Mouse (Mus musculus) hindbrain, embryonic 11.5 days (tissue): ENCODE data around the gene Ldlrad1. TPM values are rescaled to one million over a fixed set of nuclear protein-coding genes. Genes with fewer than 3 reads are reported as not detected.

Experiments used
- ATAC-seq: fragments of 200-750 bp; cut with Nextera tagmentation; 2 replicates; pipeline ENCODE4 v1.8.0; 2017; ENCODE audit warnings: mild to moderate bottlenecking, moderate TSS enrichment, moderate library complexity; ENCODE audit not compliant: low FRiP score
- DNase-seq: peaks from one replicate; pipeline ENCODE4 v3.0.0-alpha.2; 2015; ENCODE audit warnings: low spot score
- H3K27ac ChIP-seq: fragments of 300-500 bp; sonication (generic); 2 replicates; pipeline ENCODE4 v1.5.1; 2014; ENCODE audit warnings: mild to moderate bottlenecking, low read depth, low read length
- H3K27me3 ChIP-seq: fragments of 300-500 bp; sonication (generic); 2 replicates; pipeline ENCODE4 v1.6.1; 2014; ENCODE audit warnings: mild to moderate bottlenecking, low read length, moderate library complexity, mixed read lengths; ENCODE audit not compliant: control insufficient read depth, insufficient read depth
- H3K36me3 ChIP-seq: fragments of 300-500 bp; sonication (generic); 2 replicates; pipeline ENCODE4 v1.6.1; 2014; ENCODE audit warnings: mild to moderate bottlenecking, low read length, moderate library complexity, mixed read lengths; ENCODE audit not compliant: control insufficient read depth, insufficient read depth
- H3K4me1 ChIP-seq: fragments of 300-500 bp; sonication (generic); replicated peaks from 2 replicates; pipeline ENCODE4 v1.6.1; 2014; ENCODE audit warnings: low read length, mixed read lengths; ENCODE audit not compliant: control insufficient read depth, insufficient read depth
- H3K4me2 ChIP-seq: fragments of 300-500 bp; sonication (generic); replicated peaks from 2 replicates; pipeline ENCODE4 v1.6.1; 2014; ENCODE audit warnings: mild to moderate bottlenecking, low read depth, low read length
- H3K4me3 ChIP-seq: fragments of 300-500 bp; sonication (generic); 2 replicates; pipeline ENCODE4 v1.5.1; 2014; ENCODE audit warnings: low read depth, low read length
- H3K9ac ChIP-seq: fragments of 300-500 bp; sonication (generic); 2 replicates; pipeline ENCODE4 v1.6.1; 2014; ENCODE audit warnings: low read depth, low read length
- H3K9me3 ChIP-seq: fragments of 300-500 bp; sonication (generic); 2 replicates; pipeline ENCODE4 v1.6.1; 2016; ENCODE audit warnings: low read length; ENCODE audit not compliant: control insufficient read depth
- WGBS: fragments of 180-500 bp; shearing (Covaris S2); extraction: QIAGEN DNeasy Blood & Tissue Kit; methylation state at CpG from one replicate; pipeline ENCODE4 v1.1.7; 2014; 5-methylcytosine and 5-hydroxymethylcytosine counted together
- polyA plus RNA-seq: library from polyadenylated mRNA; unstranded; fragments of >200 nt; fragmentation: Nextera tagmentation; extraction: Ambion mirVana; gene quantifications from 2 replicates; pipeline ENCODE4 v1.2.1, GENCODE M21; 2014

Gene Ldlrad1
- polyA plus RNA-seq, 1 experiment from 2014 or later = not detected

DNA sequence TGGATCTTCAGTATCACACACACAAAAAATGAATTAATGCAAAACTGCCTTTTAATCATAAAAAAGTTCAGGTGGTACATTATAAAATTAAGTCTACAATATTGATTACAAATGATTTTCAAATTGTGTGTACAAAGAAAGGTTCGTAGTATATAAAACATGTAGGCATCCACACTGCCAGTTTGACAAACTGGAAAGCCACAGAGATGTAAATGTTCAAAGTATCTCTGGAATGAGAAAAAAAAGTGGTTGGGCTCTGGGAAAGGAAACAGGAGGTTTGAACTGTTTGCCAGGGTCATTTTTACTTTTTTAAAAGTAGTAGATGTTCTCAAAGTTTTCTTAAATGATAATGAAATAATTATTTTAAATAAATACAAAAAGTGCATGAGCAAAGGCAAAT, 37.1 kb downstream of the Ldlrad1 start:
- Histone ChIP-seq H3K4me3 (no peak overlapping the region), H3K4me1 (no peaks in the 10 kb centered on the region), H3K9me3 (no peaks in the 10 kb centered on the region), H3K4me2 (no peak overlapping the region), H3K27me3 (no peaks in the 10 kb centered on the region), H3K36me3 (no peaks in the 10 kb centered on the region), H3K9ac (no peak overlapping the region), H3K27ac (no peak overlapping the region)
- 85% methylated on average over 1 of the region's 1 CpGs for WGBS
- DNase-seq (no peak), ATAC-seq (no peak)

DNA sequence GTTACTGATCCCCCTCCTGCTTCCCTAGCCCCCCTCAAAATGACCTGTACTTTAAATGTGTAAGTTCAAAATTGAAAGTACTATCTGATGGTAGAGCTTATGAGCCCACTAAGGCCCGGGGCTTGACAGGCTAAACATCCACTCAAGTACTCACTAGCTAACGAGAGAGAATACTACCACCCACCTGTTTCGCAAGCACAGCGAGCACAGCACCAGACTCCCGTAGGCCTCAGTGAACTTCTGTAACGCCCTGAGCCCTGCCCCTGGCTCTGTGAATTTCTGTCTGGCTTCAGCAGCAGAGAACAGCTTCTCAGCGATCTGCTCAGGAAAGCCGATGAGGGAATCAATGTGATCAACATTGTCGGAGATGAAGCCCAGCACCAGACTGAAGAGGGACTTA, 38.1 kb downstream of the Ldlrad1 start:
- Histone ChIP-seq H3K4me1 (no peaks in the 10 kb centered on the region), H3K27me3 (no peaks in the 10 kb centered on the region), H3K27ac (no peak overlapping the region), H3K36me3 (no peaks in the 10 kb centered on the region), H3K9ac (no peak overlapping the region), H3K4me3 (no peak overlapping the region), H3K4me2 (no peak overlapping the region), H3K9me3 (no peaks in the 10 kb centered on the region)
- 87% methylated on average over 9 of the region's 9 CpGs for WGBS
- DNase-seq (no peak), ATAC-seq (no peak)

DNA sequence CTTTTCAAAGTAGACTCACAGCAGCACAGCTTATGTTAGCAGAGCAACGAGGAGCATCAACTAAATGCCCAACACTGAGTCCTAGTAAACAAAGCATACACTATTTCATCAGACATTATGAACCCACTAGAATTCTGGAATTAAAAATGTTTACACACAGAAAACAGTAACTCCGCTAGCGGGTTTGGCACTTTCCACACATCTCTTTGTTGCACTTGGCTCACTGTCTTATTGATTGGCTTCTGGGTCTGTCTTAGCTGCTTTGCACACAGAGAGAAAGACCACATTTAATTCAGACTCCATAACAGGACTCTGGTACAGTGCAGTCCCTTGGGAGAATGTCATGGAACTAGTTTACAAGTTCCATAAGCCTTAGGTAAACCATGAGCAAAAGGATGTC, 39.1 kb downstream of the Ldlrad1 start:
- no peaks in the 10 kb centered on the region for H3K9me3 ChIP-seq
- H3K4me3 ChIP-seq = no peak overlapping the region
- no peaks in the 10 kb centered on the region for H3K27me3 ChIP-seq
- WGBS = 90% methylated on average over 3 of the region's 3 CpGs
- no peak overlapping the region for H3K9ac ChIP-seq
- no peak for DNase-seq
- no peak overlapping the region for H3K4me2 ChIP-seq
- no peaks in the 10 kb centered on the region for H3K4me1 ChIP-seq
- no peaks in the 10 kb centered on the region for H3K36me3 ChIP-seq
- no peak for ATAC-seq
- H3K27ac ChIP-seq = no peak overlapping the region

- 72% methylated on average over 2 of the region's 2 CpGs for WGBS
- no peaks in the 10 kb centered on the region for H3K4me1 ChIP-seq
- no peaks in the 10 kb centered on the region for H3K36me3 ChIP-seq
- no peak overlapping the region for H3K9ac ChIP-seq
- H3K4me2 ChIP-seq = no peak overlapping the region
- DNase-seq (no peak), ATAC-seq (no peak)
- H3K27ac ChIP-seq = no peak overlapping the region
- no peak overlapping the region for H3K4me3 ChIP-seq
- H3K27me3 ChIP-seq = no peaks in the 10 kb centered on the region
- no peaks in the 10 kb centered on the region for H3K9me3 ChIP-seq
These were observed 40.5 kb downstream of the Ldlrad1 start for GRCm38 (mm10) chr4:107249471-107249870.

DNA sequence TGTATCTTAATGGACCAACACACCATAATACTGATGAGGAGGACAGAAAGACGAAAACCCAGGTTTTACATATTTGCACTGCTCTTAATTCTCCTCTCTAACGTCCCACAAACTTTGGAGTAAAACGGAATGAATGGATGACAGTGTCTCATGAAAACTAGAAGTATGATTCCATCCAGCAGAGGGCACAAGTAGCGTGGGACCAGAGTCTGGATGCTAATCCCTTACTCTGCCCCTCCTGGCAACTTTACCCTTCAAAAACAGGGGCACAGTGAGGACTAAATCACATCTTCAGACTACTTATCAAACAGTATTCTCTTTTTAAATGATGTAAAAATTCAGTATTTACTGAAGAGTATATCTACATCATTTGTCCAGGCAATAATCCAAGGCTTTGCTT, 41.5 kb downstream of the Ldlrad1 start:
- no peak for ATAC-seq
- H3K4me1 ChIP-seq = no peaks in the 10 kb centered on the region
- H3K4me2 ChIP-seq = no peak overlapping the region
- no peak overlapping the region for H3K27ac ChIP-seq
- WGBS = 26% methylated on average over 4 of the region's 4 CpGs
- DNase-seq = peak; percentile 68
- no peak overlapping the region for H3K4me3 ChIP-seq
- H3K27me3 ChIP-seq = no peaks in the 10 kb centered on the region
- no peak overlapping the region for H3K9ac ChIP-seq
- H3K36me3 ChIP-seq = no peaks in the 10 kb centered on the region
- no peaks in the 10 kb centered on the region for H3K9me3 ChIP-seq

- H3K27ac ChIP-seq = no peak overlapping the region
- DNase-seq (no peak), ATAC-seq (no peak)
- peak overlapping the region; percentile 83 for H3K4me3 ChIP-seq
- H3K9me3 ChIP-seq = no peaks in the 10 kb centered on the region
- peak overlapping the region; percentile 75; the same call in 1 of the 2 replicates for H3K9ac ChIP-seq
- H3K36me3 ChIP-seq = no peaks in the 10 kb centered on the region
- peak overlapping the region; percentile 86 for H3K4me2 ChIP-seq
- H3K4me1 ChIP-seq = no peaks in the 10 kb centered on the region
- WGBS = 1% methylated on average over 11 of the region's 11 CpGs
- H3K27me3 ChIP-seq = no peaks in the 10 kb centered on the region
These were observed 43.5 kb downstream of the Ldlrad1 start for GRCm38 (mm10) chr4:107252522-107252921.

DNA sequence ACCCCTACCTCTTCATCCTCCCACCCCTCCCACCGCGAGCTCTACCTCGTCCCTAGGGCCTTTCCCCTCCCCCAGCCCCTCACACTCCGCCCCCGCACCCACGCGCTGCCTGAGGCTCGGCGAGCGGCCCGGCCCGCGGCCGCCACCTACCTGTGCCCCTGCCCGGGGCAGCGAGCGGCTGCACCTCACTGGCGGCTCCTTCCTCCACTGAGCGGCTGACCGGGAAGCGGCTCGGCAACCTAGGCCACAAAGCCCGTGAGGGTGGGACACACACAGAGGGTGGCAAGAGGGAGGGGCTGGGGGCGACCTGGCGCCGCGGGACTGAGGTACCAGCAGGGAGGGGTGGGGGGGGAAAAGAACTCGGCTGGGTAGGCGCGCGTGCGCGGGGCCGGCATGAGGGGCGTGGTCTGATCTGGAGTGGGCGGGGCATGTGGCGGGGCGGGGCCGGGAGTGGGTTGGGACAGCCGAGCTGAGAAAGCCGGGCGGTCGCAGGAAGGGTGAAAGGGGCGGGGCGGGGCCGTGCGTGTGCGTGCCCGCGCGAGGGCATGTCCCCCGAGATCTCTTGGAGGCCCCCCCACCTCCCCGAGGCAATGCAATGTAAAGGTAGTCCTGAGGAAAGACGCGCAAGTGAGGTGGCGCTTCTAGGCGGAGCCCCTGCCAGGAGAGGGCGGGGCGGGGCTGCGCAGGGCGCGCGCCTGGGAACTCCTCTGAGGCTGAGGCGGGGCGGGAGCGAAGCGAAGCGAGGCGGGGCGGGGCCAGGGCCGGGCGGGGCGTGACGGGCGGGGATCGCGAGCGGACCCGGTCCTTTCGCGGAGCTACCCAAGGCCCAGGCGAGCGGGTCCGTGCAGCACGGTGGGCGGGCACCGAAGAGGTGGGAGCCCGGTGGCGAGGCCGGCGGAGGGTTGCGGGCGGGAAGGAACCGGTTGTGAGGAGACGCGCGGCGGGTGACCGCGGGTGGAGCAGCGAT, 44.4 kb downstream of the Ldlrad1 start, which contains the start of the genes Lrrc42 and Hspb11:
TSS of gene Lrrc42 (minus strand) at position 408 of the 967 bp plus-strand sequence.
TSS of gene Hspb11 (plus strand) at position 469 of the 967 bp plus-strand sequence.
- H3K27ac ChIP-seq = peak within 1 kb of the TSS; percentile 74
- peak; percentile 94 for DNase-seq
- H3K4me3 ChIP-seq = peak within 1 kb of the TSS; percentile 83
- ATAC-seq = peak; percentile 97
- no peaks in the 10 kb centered on the region for H3K9me3 ChIP-seq
- H3K36me3 ChIP-seq = no peaks in the 10 kb centered on the region
- peak within 1 kb of the TSS; percentile 86 for H3K4me2 ChIP-seq
- WGBS = under 1% methylated on average over 79 of the region's 101 CpGs
- H3K4me1 ChIP-seq = no peaks in the 10 kb centered on the region
- H3K9ac ChIP-seq = peak within 1 kb of the TSS; percentile 78
- H3K27me3 ChIP-seq = no peaks in the 10 kb centered on the region

DNA sequence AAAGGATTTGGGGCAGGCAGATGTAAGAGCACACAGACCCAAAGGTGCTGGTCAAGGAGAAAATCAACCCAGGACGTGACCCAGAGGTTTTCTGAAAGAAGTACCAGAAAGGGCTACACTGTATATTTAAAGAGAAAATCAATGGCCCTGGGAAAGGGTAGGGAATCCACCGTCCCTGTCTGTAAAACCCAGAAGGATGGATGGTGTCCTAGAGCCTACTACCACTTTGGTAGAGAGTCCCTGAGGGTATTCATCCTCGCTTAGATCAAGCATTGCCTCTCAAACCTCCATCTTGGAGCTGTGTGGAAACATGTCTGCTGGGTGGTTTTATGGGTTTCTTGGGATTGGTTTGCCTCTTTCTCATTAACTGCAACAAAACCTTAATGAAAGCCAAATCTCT, 45.4 kb downstream of the Ldlrad1 start:
- no peaks in the 10 kb centered on the region for H3K27me3 ChIP-seq
- DNase-seq = peak; percentile 9
- ATAC-seq = no peak
- peak overlapping the region; percentile 78 for H3K9ac ChIP-seq
- no peaks in the 10 kb centered on the region for H3K4me1 ChIP-seq
- no peaks in the 10 kb centered on the region for H3K36me3 ChIP-seq
- H3K4me3 ChIP-seq = peak overlapping the region; percentile 83
- peak overlapping the region; percentile 86 for H3K4me2 ChIP-seq
- 19% methylated on average over 3 of the region's 3 CpGs for WGBS
- H3K9me3 ChIP-seq = no peaks in the 10 kb centered on the region
- H3K27ac ChIP-seq = 0 out of 2 replicates have a peak overlapping the region, but pooled peaks have one; percentile 74

DNA sequence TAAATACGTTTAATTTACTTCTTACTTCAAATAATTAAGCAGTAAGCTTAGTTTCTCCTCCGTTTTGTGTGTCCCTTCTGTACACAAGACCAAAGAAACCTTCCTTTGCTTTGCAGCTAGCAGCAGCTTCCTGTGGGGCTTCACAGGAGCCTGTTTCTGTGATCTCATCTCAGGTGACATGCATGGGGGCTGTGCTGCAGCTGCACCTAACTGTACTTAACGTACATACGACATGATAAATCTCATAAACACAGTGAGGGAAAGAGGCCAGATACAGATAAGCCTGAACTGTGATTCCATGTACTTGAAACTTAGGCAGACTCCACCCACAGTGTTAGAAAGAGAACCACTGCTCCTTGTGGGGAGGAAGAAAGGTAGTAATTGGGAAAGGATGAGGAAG, 51.0 kb downstream of the Ldlrad1 start:
- no peak for DNase-seq
- Histone ChIP-seq H3K9ac (no peak overlapping the region), H3K4me1 (no peaks in the 10 kb centered on the region), H3K36me3 (no peaks in the 10 kb centered on the region), H3K4me3 (no peak overlapping the region), H3K27me3 (no peaks in the 10 kb centered on the region), H3K4me2 (no peak overlapping the region), H3K9me3 (no peaks in the 10 kb centered on the region), H3K27ac (no peak overlapping the region)
- 73% methylated on average over 4 of the region's 4 CpGs for WGBS
- no peak for ATAC-seq
